Mouse (Mus musculus) kidney, embryonic 14.5 days (tissue): ENCODE results near the gene Golt1a. TPM values are rescaled to one million over a fixed set of nuclear protein-coding genes. Genes with fewer than 3 reads are reported as not detected.
A peak's percentile ranks its signal among the peaks of the same experiment; 100 is the strongest.

ENCODE experiments used
- ATAC-seq: fragments of 200-750 bp; cut with Nextera tagmentation; 2 replicates; pipeline ENCODE4 v1.8.0; 2017; ENCODE audit warnings: moderate number of reproducible peaks, mild to moderate bottlenecking, moderate TSS enrichment, moderate library complexity; ENCODE audit not compliant: low FRiP score, low TSS enrichment
- H3K27ac ChIP-seq: fragments of 300-500 bp; sonication (generic); 2 replicates; pipeline ENCODE4 v1.5.1; 2014; ENCODE audit warnings: low read depth, mild to moderate bottlenecking, low read length, moderate library complexity, mixed read lengths
- H3K27me3 ChIP-seq: fragments of 300-500 bp; sonication (generic); 2 replicates; pipeline ENCODE4 v1.6.1; 2014; ENCODE audit warnings: mild to moderate bottlenecking, low read length; ENCODE audit not compliant: control insufficient read depth, insufficient read depth
- H3K36me3 ChIP-seq: fragments of 300-500 bp; sonication (generic); 2 replicates; pipeline ENCODE4 v1.6.1; 2014; ENCODE audit warnings: low read length, mixed read lengths; ENCODE audit not compliant: control insufficient read depth, insufficient read depth
- H3K4me1 ChIP-seq: fragments of 300-500 bp; sonication (generic); 2 replicates; pipeline ENCODE4 v1.6.1; 2014; ENCODE audit warnings: low read length, mixed read lengths; ENCODE audit not compliant: control insufficient read depth, insufficient read depth
- H3K4me2 ChIP-seq: fragments of 300-500 bp; sonication (generic); replicated peaks from 2 replicates; pipeline ENCODE4 v1.6.1; 2014; ENCODE audit warnings: low read depth, mild to moderate bottlenecking, low read length
- H3K4me3 ChIP-seq: fragments of 300-500 bp; sonication (generic); 2 replicates; pipeline ENCODE4 v1.5.1; 2014; ENCODE audit warnings: mild to moderate bottlenecking, low read length
- H3K9ac ChIP-seq: fragments of 300-500 bp; sonication (generic); 2 replicates; pipeline ENCODE4 v1.6.1; 2014; ENCODE audit warnings: low read depth, mild to moderate bottlenecking, low read length, moderate library complexity
- H3K9me3 ChIP-seq: fragments of 300-500 bp; sonication (generic); 2 replicates; pipeline ENCODE4 v1.6.1; 2016; ENCODE audit warnings: low read length; ENCODE audit not compliant: control insufficient read depth
- WGBS: fragments of 180-500 bp; shearing (Covaris S2); extraction: QIAGEN DNeasy Blood & Tissue Kit; methylation state at CpG from one replicate; pipeline ENCODE4 v1.1.7; 2014; 5-methylcytosine and 5-hydroxymethylcytosine counted together
- polyA plus RNA-seq: library from polyadenylated mRNA; unstranded; fragments of >200 nt; fragmentation: Nextera tagmentation; extraction: Ambion mirVana; gene quantifications from 2 replicates; pipeline ENCODE4 v1.2.1, GENCODE M21; 2014

Golt1a gene
- polyA plus RNA-seq, 1 experiment from 2014 or later = 6.1 TPM

DNA sequence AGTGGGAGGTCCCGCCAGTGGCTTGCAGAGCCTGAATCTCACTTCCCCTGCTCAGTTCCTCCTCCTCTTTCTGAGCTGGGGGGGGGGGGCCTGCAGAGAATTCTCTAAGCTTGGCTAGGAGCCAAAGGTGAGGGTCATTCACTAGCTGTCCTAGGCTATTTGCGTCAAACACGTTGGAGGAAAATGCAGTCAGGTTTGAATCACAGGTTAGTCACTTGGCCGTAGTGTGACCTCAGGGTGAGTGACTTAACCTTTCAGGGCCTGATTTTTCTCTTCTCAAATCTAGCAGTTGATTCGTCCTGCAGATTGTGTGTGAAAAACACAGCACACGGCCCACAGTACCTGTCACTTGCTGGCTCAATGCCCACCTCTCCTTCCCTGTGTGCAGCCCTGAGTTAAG, 39.3 kb upstream of the Golt1a start:
- no peak overlapping the region for H3K9ac ChIP-seq
- 0 out of 2 replicates have a peak, but pooled peaks cover under 1% of the 10 kb centered on the region for H3K4me1 ChIP-seq
- H3K4me3 ChIP-seq = no peak overlapping the region
- no peaks in the 10 kb centered on the region for H3K27me3 ChIP-seq
- no peak for ATAC-seq
- no peaks in the 10 kb centered on the region for H3K9me3 ChIP-seq
- no peak overlapping the region for H3K27ac ChIP-seq
- H3K4me2 ChIP-seq = no peak overlapping the region
- 41% methylated on average over 6 of the region's 6 CpGs for WGBS
- peaks cover 2% of the 10 kb centered on the region; the same call in 1 of the 2 replicates for H3K36me3 ChIP-seq

DNA sequence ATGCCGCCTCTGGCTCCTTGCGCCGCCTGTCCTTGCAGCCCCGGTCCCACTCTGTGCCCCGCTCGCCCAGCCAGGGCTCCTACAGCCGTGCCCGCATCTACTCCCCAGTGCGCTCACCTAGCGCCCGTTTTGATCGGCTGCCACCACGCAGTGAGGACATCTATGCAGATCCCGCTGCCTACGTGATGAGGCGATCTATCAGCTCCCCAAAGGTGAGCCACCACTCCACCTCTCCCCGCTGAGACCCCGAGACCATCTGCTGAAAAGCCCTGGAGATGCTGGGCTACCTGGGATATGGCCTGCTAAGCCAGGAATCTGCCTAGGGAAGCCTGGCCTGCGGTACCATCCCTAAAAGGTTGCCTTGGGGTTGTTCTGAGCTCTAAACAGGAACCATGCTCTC, 35.4 kb upstream of the Golt1a start:
- no peak for ATAC-seq

DNA sequence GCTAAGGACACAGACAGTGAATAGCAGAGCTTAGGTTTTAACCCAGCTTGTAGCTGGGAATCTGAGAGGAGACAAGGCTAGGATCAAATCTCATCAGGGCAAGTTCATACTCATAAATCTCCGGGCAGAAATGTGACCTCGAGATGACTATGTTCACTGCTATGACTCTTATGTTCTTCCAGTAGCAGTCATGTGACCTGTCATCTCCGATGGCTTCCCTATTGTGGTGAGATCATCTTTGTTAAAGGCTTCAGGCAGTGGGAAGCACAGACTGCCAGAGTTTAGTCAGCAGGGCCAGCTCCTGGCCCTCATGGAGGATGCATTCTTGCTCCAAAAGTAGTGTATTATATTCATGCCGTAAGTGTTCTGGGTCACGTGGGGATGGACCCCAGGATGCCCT, 32.6 kb upstream of the Golt1a start:
- Histone ChIP-seq H3K27me3 (no peaks in the 10 kb centered on the region), H3K9me3 (no peaks in the 10 kb centered on the region), H3K27ac (no peak overlapping the region), H3K9ac (no peak overlapping the region), H3K4me3 (no peak overlapping the region), H3K4me1 (no peaks in the 10 kb centered on the region), H3K4me2 (no peak overlapping the region), H3K36me3 (no peaks in the 10 kb centered on the region; the same call in 1 of the 2 replicates)
- no peak for ATAC-seq
- 64% methylated on average over 5 of the region's 5 CpGs for WGBS

More for the DNA sequence above, 35.4 kb upstream of the Golt1a start:
- Histone ChIP-seq H3K9ac (no peak overlapping the region), H3K27ac (no peak overlapping the region), H3K4me1 (no peaks in the 10 kb centered on the region), H3K27me3 (no peaks in the 10 kb centered on the region), H3K4me3 (no peak overlapping the region), H3K9me3 (no peaks in the 10 kb centered on the region), H3K36me3 (no peaks in the 10 kb centered on the region; the same call in 1 of the 2 replicates), H3K4me2 (no peak overlapping the region)
- WGBS = 90% methylated on average over 19 of the region's 19 CpGs

DNA sequence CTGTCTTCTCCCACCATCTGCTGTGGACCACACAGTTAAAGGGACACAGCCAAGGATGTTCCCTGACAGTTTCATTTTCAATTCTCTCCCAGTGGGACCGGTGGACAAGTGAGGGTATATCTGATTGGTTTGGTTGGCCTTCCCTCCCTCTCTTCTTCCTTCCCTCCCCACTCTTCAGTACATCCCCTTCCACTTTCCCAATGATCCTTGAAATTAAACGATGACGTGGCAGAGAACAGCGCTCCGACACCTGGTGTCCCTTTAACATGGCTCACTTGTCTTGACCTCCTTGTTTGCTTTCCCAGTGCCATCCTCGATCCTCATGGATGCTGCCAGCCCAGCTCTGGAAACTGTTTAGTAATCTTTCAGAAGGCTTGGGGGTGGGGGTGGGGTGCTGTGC, 31.1 kb upstream of the Golt1a start:
- ATAC-seq = no peak
- 40% methylated on average over 6 of the region's 6 CpGs for WGBS
- no peak overlapping the region for H3K4me3 ChIP-seq

DNA sequence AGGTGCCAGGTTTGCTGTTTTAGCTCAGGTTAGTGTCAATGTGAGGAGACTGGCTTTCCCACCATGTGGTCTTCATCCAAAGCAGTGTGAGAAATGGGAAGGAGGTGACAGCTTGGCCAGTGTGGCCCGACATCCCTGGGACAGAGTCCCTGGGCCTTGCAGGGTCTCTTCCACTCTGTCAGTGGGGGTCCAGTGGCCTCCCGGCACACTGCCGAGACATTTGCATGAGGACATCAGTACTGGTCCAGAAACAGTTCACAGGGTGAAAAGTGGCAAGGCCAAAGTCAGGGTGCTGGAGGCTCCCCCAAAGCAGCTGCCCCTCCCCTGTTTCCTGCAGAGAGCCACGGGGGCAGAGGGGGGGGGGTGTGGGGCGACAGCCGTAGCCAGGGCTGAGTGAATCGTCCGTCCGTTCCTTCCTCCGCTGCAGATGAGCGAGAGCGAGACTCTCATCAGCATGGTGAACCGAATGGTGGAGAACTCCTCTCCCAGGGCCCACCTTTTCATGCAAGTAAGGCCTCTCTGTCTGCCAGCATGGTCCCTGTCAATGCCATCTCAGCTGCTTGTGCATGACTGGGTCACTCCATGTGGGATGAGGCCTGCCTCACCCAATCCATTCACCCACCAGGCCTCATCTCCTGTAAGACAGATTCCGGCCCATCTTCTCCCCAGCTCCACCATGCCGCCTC, 30.5 kb upstream of the Golt1a start:
- Histone ChIP-seq H3K4me3 (no peak overlapping the region), H3K27me3 (no peaks in the 10 kb centered on the region), H3K4me1 (no peaks in the 10 kb centered on the region), H3K9me3 (no peaks in the 10 kb centered on the region), H3K36me3 (no peaks in the 10 kb centered on the region), H3K27ac (no peak overlapping the region), H3K9ac (no peak overlapping the region), H3K4me2 (no peak overlapping the region)
- ATAC-seq = 0 out of 2 replicates have a peak, but pooled peaks have one; percentile 36
- WGBS = 56% methylated on average over 15 of the region's 15 CpGs

More for the DNA sequence above, 31.1 kb upstream of the Golt1a start:
- no peaks in the 10 kb centered on the region for H3K9me3 ChIP-seq
- no peak overlapping the region for H3K27ac ChIP-seq
- no peak overlapping the region for H3K9ac ChIP-seq
- H3K4me1 ChIP-seq = no peaks in the 10 kb centered on the region
- H3K27me3 ChIP-seq = no peaks in the 10 kb centered on the region
- no peaks in the 10 kb centered on the region for H3K36me3 ChIP-seq
- H3K4me2 ChIP-seq = no peak overlapping the region

DNA sequence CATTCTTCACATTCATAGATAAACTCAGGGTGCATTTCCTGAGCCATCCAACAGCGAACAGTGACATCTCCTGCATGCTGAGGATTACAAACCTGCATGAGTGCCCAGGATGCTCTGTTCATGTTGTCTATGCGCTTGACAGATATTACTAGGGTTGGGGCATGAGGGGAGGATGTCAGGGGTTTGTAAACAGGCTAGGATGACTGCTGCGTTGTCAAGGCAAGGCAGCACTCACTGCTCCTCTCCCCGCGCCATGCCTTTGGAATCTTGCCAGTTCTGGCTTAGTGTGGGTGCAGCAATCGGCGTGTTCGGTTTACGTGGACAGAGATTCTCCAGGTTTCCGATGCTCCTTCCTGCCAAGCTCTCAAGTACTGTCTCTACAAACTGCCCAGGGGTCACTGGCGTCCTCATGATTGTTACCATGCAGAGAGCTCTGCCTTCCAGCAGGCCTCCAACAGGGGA, 29.9 kb upstream of the Golt1a start:
- H3K27me3 ChIP-seq = no peaks in the 10 kb centered on the region
- no peak overlapping the region for H3K27ac ChIP-seq
- H3K9ac ChIP-seq = no peak overlapping the region
- no peak overlapping the region for H3K4me2 ChIP-seq
- no peak for ATAC-seq
- H3K4me3 ChIP-seq = no peak overlapping the region
- H3K36me3 ChIP-seq = no peaks in the 10 kb centered on the region
- H3K4me1 ChIP-seq = no peaks in the 10 kb centered on the region
- WGBS = 89% methylated on average over 11 of the region's 11 CpGs
- H3K9me3 ChIP-seq = no peaks in the 10 kb centered on the region

GRCm38 (mm10) chr1:133280537-133280936, 29.1 kb upstream of the Golt1a start:
- Histone ChIP-seq H3K4me1 (no peaks in the 10 kb centered on the region), H3K4me2 (no peak overlapping the region), H3K27ac (no peak overlapping the region), H3K27me3 (no peaks in the 10 kb centered on the region), H3K9ac (no peak overlapping the region), H3K36me3 (no peaks in the 10 kb centered on the region), H3K4me3 (no peak overlapping the region), H3K9me3 (no peaks in the 10 kb centered on the region)
- no peak for ATAC-seq
- WGBS = 83% methylated on average over 2 of the region's 2 CpGs

GRCm38 (mm10) chr1:133285907-133286306, 23.7 kb upstream of the Golt1a start:
- Histone ChIP-seq H3K27me3 (no peaks in the 10 kb centered on the region), H3K4me1 (no peaks in the 10 kb centered on the region), H3K9me3 (no peaks in the 10 kb centered on the region), H3K27ac (no peak overlapping the region), H3K36me3 (no peaks in the 10 kb centered on the region), H3K9ac (no peak overlapping the region), H3K4me3 (no peak overlapping the region), H3K4me2 (no peak overlapping the region)
- WGBS = 89% methylated on average over 7 of the region's 7 CpGs
- ATAC-seq = no peak

- H3K36me3 ChIP-seq = no peaks in the 10 kb centered on the region
- H3K27ac ChIP-seq = no peak overlapping the region
- no peak overlapping the region for H3K9ac ChIP-seq
- whole genome bisulfite sequencing = 87% methylated on average over 4 of the region's 4 CpGs
- no peaks in the 10 kb centered on the region for H3K27me3 ChIP-seq
- no peak for ATAC-seq
- no peak overlapping the region for H3K4me3 ChIP-seq
- no peaks in the 10 kb centered on the region for H3K9me3 ChIP-seq
- H3K4me2 ChIP-seq = no peak overlapping the region
- H3K4me1 ChIP-seq = no peaks in the 10 kb centered on the region
Measured at GRCm38 (mm10) chr1:133287051-133287450, 22.5 kb upstream of the Golt1a start.
